Mouse (Mus musculus) ES-Bruce4 (cell line): ENCODE results near the gene Gm49391. TPM values are rescaled to one million over a fixed set of nuclear protein-coding genes. Genes with fewer than 3 reads are reported as not detected.
"Not testable (repeated sequence)": the region's sequence is repeated elsewhere in the genome, so short reads cannot be mapped to it uniquely, and the experiment has no call there.

Experiments
- H3K27ac ChIP-seq: 2 replicates; pipeline ENCODE4 v1.5.1; 2012; ENCODE audit warnings: low read length, inconsistent platforms; ENCODE audit not compliant: insufficient read depth
- H3K27me3 ChIP-seq: 2 replicates; pipeline ENCODE4 v1.6.1; 2012; ENCODE audit warnings: mild to moderate bottlenecking, low read length, inconsistent platforms; ENCODE audit not compliant: control insufficient read depth, poor library complexity, insufficient read depth, severe bottlenecking
- H3K36me3 ChIP-seq: 2 replicates; pipeline ENCODE4 v1.6.1; 2012; ENCODE audit warnings: inconsistent platforms, mild to moderate bottlenecking, low read length, moderate library complexity; ENCODE audit not compliant: control insufficient read depth, poor library complexity, insufficient read depth, severe bottlenecking
- H3K4me1 ChIP-seq: one replicate; pipeline ENCODE4 v1.8.1; 2011; ENCODE audit warnings: low read length; ENCODE audit not compliant: control insufficient read depth, insufficient read depth
- H3K4me3 ChIP-seq: 2 replicates; pipeline ENCODE4 v1.5.1; 2011; ENCODE audit warnings: low read depth, mild to moderate bottlenecking, low read length
- H3K9ac ChIP-seq: 2 replicates; pipeline ENCODE4 v1.6.1; 2012; ENCODE audit warnings: low read depth, mild to moderate bottlenecking, inconsistent platforms; ENCODE audit not compliant: poor library complexity, severe bottlenecking
- H3K9me3 ChIP-seq: replicated peaks from 2 replicates; pipeline ENCODE4 v1.6.1; 2012; ENCODE audit warnings: mild to moderate bottlenecking, low read length, inconsistent platforms; ENCODE audit not compliant: control insufficient read depth, poor library complexity, insufficient read depth, severe bottlenecking
- CTCF ChIP-seq: IDR thresholded peaks from one replicate; pipeline ENCODE4 v1.8.1; 2011; ENCODE audit warnings: low read depth, low read length
- EP300 ChIP-seq: IDR thresholded peaks from 2 replicates; pipeline ENCODE4 v1.6.1; 2011; ENCODE audit warnings: low read depth, low read length; ENCODE audit not compliant: insufficient read depth
- POLR2A ChIP-seq: IDR thresholded peaks from one replicate; pipeline ENCODE4 v1.8.1; 2011; ENCODE audit warnings: low read length; ENCODE audit not compliant: insufficient read depth
- polyA plus RNA-seq: library from polyadenylated mRNA; stranded (reverse); fragments of >200 nt; gene quantifications from 2 replicates; pipeline ENCODE4 v1.2.4, GENCODE M21; 2011; ENCODE audit warnings: low read depth; ENCODE audit not compliant: missing spikeins, insufficient read depth, insufficient read length

Gene Gm49391
- polyA plus RNA-seq, result not detected in 2 replicates

DNA sequence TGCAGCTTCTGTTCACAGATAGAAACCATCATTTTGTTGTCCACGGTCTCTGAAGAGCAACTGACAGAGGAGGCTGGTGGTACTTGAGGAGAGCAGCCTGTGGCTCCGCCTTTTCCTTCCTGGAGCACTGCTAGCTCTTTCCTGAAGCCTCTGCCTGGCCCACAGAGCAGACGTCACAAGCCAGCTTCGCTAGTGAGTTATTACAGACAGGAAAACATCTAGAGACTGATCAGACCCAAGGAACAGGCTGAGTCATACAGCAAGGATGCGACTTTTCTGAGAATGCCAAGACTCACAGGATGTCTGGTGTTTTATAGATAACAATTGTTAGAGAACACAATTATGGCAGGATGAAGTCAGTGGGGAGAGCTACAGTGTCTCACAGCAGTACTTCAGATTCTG is at the start of gene Gm49391, which contains the start of gene Ctla2a:
Gm49391 (minus strand) TSS at position 72 of the 402 bp plus-strand sequence.
Ctla2a (minus strand) TSS at position 126 of the 402 bp plus-strand sequence.
- TF ChIP-seq POLR2A (no peak), EP300 (no peak), CTCF (no peak)
- Histone ChIP-seq H3K27me3 (no peaks in the 10 kb centered on the region), H3K4me3 (no peak within 1 kb of the TSS), H3K9ac (no peak within 1 kb of the TSS), H3K4me1 (no peaks in the 10 kb centered on the region), H3K9me3 (no peaks in the 10 kb centered on the region), H3K36me3 (no peaks in the 10 kb centered on the region), H3K27ac (no peak within 1 kb of the TSS)

DNA sequence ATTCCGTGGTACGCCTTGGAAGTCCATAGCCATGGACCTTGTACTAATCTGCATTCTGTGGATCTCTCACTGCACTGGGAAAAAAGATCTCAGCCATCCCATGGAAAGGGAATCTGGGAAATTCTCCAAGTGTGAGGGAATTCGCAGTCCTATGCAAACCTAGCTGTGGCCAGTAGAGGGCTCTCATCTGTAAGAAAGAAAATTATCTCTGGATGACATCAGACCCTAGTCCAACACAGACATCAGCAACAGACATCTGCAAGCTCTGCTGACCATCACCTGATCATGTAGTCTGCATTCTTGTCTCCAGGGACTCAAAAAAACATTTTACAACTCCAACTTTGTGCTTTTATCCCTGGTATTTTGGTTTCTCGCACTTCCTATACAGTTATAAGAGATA is 35.9 kb upstream of the Gm49391 start:
- not testable (repeated sequence) for H3K27me3 ChIP-seq, H3K36me3 ChIP-seq, H3K9ac ChIP-seq, H3K27ac ChIP-seq, H3K4me1 ChIP-seq, H3K9me3 ChIP-seq, H3K4me3 ChIP-seq

DNA sequence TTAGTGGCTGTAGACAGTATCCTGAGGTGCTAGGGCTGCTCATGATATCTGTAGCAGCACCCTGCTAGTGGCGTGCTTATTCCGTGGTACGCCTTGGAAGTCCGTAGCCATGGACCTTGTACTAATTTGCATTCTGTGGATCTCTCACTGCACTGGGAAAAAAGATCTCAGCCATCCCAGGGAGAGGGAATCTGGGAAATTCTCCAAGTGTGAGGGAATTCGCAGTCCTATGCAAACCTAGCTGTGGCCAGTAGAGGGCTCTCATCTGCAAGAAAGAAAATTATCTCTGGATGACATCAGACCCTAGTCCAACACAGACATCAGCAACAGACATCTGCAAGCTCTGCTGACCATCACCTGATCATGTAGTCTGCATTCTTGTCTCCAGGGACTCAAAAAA is 27.6 kb upstream of the Gm49391 start:
- not testable (repeated sequence) for H3K4me3 ChIP-seq, H3K9me3 ChIP-seq, H3K9ac ChIP-seq, H3K27ac ChIP-seq, H3K4me1 ChIP-seq, H3K36me3 ChIP-seq, H3K27me3 ChIP-seq

DNA sequence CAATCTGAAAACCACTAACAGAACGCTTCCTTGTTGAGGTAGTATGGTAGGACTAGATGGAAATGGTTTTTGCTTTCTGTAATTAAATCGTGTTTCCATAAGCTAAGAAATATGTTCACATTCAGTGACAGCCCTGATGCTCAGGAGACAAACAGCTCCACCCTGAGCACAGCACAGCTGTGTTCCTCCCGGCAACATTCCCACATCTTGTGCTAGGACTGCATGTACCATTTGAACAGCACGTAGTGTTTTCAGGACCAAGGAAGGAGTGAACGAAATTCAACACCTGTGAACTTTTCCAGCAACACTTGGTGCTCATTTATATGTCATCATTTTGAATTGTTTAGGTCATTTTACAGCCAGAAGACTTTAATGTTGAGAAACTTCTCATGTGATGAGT is 25.3 kb upstream of the Gm49391 start:
- H3K27me3 ChIP-seq, result no peaks in the 10 kb centered on the region
- TF ChIP-seq CTCF (no peak), EP300 (no peak), POLR2A (no peak)
- H3K27ac ChIP-seq, result no peak overlapping the region
- no peaks in the 10 kb centered on the region for H3K36me3 ChIP-seq
- H3K4me1 ChIP-seq, result no peaks in the 10 kb centered on the region
- H3K9ac ChIP-seq, result no peak overlapping the region
- H3K4me3 ChIP-seq, result no peak overlapping the region
- H3K9me3 ChIP-seq, result no peaks in the 10 kb centered on the region

DNA sequence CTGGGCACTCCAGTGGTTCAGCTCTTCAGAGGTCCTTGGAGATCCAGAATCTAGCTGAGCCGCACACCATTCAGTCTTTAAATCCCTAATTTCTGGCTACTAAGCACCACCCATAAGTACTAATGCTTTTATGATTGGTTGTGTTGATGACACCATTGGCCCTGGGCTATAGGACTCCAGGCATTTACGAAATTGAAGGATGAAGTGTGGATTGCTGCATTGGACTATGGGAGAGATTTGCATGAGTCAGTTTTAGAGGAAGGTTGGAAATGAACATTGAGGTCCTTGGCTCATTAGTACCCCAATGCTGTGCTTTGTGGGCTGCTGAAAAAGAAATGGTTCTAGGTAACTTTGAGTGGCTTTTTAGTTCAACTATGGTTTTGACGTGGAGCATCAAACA is 5.5 kb upstream of the Gm49391 start, which contains the start of gene Tpbpa:
Tpbpa (minus strand) TSS at position 101 of the 400 bp plus-strand sequence.
- H3K4me1 ChIP-seq, H3K36me3 ChIP-seq, H3K27ac ChIP-seq, H3K9me3 ChIP-seq, H3K9ac ChIP-seq, H3K27me3 ChIP-seq, H3K4me3 ChIP-seq: not testable (repeated sequence)

DNA sequence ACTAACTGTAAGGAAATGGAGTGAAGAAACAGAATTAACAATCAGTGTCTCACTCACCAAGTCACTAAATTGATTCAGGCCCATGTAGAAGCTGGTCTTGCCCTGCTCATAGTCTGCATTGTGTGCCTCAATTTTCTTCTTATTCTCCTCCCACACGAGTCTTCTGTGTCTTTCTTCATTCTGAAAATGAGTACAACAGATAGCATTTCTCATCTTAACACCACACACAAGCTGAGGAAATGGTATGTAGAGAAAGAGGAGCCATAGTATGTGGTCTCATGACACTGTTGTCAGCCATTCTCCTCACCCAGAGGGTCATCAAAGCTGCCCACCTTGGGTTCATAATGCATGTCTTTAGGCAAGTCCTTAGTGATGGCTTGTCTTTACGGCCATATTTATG is 881 bp downstream of the Gm49391 start, which contains the start of gene Gm49393:
Gm49393 (minus strand) TSS at position 101 of the 400 bp plus-strand sequence.
- not testable (repeated sequence) for H3K9me3 ChIP-seq, H3K27me3 ChIP-seq, H3K27ac ChIP-seq, H3K4me1 ChIP-seq, H3K36me3 ChIP-seq, H3K4me3 ChIP-seq, H3K9ac ChIP-seq

DNA sequence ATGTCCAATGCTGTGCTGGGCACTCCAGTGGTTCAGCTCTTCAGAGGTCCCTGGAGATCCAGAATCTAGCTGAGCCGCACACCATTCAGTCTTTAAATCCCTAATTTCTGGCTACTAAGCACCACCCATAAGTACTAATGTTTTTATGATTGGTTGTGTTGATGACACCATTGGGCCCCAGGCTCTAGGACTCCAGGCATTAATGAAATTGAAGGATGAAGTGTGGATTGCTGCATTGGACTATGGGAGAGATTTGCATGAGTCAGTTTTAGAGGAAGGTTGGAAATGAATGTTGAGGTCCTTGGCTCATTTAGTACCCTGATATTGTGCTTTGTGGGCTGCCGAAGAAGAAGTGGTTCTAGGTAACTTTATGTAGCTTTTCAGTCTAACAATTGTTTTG is 31.6 kb downstream of the Gm49391 start, which contains the start of gene Tpbpb:
Tpbpb (minus strand) TSS at position 101 of the 400 bp plus-strand sequence.
- H3K9ac ChIP-seq, H3K9me3 ChIP-seq, H3K4me1 ChIP-seq, H3K27ac ChIP-seq, H3K4me3 ChIP-seq, H3K36me3 ChIP-seq, H3K27me3 ChIP-seq: not testable (repeated sequence)
